Mouse (Mus musculus) 3134 (cell line): ENCODE results near the gene Pla2g6.
A peak's percentile ranks its signal among the peaks of the same experiment; 100 is the strongest.

Experiments used
- DNase-seq: peaks from one replicate; pipeline ENCODE4 v3.0.0-alpha.2; 2011; ENCODE audit warnings: low spot score; ENCODE audit not compliant: insufficient read length; ENCODE audit errors: extremely low read depth

The Pla2g6 gene

GRCm38 (mm10) chr15:79328058-79328938 lies at the start of gene Pla2g6:
Pla2g6 (minus strand) TSS chr15:79328390.
- DNase-seq: peak; percentile 100

DNA sequence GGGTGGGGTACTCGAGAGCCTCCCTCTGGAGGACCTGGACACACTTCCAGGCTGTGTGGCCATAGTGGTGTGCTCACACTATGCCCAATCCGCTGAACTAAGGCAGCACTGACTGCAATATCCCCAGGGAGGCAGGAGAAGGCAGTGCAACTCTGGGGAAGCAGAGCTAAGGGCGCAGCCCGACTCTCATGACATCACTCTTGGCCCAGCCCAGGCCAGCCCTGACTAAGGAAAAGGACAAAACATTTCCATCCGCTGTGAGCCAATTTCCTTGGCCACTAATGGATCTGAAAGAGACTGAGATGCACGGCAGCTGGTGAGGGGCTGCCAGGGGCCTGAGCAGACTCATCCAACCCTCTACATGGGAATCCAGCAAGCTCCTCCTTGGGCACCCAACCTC lies 49.5 kb upstream of the Pla2g6 start:
- DNase-seq: peak; percentile 56

DNA sequence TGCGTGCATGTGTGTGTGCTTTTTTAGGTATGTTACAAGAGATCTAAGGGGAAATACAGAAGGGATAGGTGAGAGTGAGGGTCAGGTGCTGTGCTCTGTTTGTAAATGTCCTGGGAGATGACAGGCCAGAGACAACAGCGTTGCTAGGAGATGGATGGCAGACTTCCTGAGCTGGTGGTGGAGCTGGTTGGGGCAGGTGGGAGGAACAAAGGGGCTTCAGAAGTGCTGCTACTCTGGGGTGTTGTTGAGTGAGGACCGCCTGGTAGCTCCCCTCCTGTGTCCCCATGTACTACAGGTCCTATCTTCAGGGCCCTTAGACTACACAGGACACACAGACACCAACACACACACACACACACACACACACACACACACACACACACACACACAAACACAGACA lies 46.6 kb upstream of the Pla2g6 start:
- DNase-seq: no peak

GRCm38 (mm10) chr15:79370281-79370843 lies 42.2 kb upstream of the Pla2g6 start:
- no peak for DNase-seq

- no peak for DNase-seq
Measured at GRCm38 (mm10) chr15:79369452-79370280, 41.5 kb upstream of the Pla2g6 start.

DNA sequence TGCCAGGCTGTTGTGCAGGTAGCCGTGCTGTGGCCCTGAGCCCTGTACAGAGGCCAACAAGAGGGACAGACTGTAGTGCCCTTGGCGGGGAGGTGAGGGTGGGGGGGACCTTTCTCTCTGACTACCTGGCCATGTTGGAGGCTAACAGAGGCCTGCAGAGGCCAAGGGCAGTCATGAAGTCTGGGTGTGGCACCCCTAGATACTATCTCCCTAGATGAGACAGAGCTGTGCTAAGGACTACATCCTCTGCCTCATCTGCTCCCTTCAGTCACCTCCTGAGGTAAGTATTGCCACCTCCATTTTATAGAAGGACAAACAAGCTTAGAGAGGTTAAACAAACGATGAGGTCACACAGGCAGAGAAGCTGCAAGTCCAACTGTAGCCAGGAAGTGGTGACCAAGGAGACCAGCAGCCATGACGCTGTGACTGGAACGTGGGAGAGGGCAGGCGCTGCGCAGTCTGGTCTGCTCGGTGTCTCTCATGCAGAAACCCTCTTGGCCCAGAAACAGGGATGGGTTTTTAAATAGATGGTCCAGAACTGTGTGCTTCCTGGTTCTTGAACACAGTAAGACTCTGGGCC lies 40.8 kb upstream of the Pla2g6 start:
- DNase-seq: no peak

DNA sequence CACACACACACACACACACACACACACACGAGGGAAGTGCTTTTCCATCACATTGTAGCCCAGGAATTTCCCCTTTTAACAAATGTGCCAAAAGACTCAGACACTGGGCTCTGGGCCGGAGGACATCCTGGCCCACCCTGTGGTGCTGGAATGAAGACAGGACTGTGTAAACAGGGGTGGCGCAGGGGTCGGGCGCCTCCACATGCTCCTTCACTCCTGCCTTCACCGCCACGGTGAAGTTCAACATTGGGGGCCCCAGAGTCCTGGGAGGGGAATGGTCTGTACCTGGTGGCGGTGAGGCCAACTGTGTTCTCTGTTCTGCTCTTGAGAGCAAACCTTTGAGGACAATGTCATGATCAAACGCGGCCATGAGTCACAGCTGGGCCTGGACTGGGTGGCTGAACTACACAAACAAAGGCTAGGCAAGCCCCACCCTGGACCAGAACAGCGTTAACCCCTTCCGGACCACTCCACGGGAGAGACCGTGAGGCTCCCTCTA lies 40.2 kb upstream of the Pla2g6 start:
- no peak for DNase-seq

DNA sequence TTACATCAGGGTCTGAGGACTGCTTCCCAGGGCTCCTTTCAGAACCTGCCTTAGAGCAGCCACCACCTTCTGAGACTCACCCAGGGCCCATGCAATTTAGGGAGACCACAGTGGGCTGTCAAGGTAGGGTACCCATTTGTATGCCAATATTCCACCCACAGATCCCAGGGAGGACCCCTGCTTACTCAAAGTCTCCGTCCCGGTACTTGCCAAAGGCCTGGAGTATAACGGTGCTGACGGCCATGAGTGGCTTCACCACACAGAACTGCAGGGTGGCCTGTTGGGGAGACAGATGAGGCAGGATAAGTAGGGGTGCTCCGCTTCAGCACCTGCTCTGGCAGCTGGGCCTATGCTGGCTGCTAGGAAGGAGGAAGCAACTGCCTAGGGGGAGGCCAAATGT lies 38.2 kb upstream of the Pla2g6 start:
- DNase-seq: no peak

DNA sequence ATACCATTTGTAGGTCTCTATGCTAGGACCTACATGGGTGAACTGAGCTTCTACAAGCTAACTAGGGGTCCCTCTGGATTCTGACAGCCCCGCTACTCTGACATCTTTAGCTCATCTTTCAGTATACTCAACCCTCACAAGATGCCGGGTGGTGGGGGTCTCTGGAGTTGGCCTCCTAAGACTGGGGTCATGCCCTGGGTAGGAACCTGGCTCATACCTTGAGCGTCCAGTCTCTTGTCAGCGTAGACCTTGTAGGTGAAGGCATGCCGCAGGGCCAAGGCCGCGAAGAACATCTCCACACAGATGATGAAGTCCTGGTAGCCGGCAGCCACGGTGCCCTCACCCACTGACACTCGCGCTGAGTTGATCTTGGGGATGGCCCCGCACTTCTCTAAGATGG lies 36.9 kb upstream of the Pla2g6 start:
- no peak for DNase-seq

- no peak for DNase-seq
Measured at GRCm38 (mm10) chr15:79364120-79364519, 35.9 kb upstream of the Pla2g6 start.

GRCm38 (mm10) chr15:79361023-79361422 lies 32.8 kb upstream of the Pla2g6 start:
- no peak for DNase-seq

GRCm38 (mm10) chr15:79360371-79360770 lies 32.2 kb upstream of the Pla2g6 start:
- DNase-seq: no peak

- no peak for DNase-seq
Measured at GRCm38 (mm10) chr15:79359954-79360353, 31.8 kb upstream of the Pla2g6 start.

DNA sequence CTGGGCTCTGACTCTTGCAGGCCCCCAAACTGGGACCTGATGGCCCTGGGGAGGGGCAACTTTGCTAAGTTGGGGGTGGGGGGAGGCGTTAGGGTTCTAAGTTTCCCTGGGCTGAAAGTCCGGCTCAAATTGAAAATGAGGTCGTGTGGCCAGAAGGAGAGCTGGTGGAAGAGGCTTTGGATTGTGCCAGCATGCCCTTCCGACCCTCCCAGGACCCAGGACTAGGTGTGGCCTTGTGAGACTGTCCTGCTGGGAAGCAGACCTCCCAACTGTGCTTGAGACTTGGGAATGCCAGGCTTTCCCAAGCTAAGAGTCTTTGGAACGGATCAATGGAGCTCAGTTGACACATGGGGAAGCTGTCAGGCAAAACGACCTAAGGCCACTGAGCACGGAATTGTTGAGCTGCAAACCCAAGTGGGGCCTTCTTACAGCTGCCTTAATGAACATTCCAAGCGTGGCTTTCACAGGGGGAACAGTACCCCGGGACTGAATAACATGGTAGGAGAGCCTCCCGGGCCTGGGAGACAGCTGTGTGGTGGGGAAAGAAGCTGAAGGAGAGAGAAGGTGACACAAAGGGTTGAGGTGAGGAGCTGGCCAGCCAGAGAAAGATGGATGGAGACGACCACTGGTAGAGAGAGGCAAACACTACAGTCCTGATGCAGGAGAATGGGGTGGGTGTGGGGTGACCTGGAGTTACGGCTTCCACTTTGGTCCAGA lies 29.9 kb upstream of the Pla2g6 start:
- DNase-seq: no peak

DNA sequence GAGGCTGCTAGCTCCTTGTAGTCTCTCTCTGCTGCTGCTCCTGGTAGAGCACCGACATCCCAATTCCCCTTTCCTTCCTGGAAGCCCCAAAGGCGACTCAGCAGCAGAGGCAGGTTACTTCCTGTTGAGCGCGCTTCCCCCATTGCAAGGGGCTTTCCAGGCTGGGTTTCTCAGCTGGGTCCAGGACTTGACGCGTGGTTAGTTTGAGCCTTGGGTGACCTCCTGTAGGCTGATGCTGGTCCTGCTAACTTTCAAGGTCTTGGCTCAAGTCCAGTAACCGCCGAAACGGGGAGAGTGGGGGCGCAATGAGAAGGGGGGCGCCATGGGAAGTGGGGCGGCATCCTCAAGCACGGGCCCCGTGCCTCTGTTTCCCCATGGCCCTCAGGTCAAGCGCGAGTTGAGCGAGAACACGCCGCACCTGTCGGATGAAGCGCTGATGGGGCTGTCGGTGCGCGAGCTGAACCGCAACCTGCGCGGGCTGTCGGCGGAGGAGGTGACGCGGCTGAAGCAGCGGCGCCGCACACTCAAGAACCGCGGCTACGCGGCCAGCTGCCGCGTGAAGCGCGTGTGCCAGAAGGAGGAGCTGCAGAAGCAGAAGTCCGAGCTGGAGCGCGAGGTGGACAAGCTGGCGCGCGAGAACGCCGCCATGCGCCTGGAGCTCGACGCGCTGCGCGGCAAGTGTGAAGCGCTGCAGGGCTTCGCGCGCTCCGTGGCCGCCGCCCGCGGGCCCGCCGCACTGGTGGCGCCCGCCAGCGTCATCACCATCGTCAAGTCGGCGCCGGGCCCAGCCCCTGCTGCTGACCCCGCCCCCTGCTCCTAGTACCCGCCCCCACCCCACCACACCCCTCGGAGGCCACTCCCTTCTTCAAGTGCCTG lies 29.1 kb upstream of the Pla2g6 start:
- no peak for DNase-seq

DNA sequence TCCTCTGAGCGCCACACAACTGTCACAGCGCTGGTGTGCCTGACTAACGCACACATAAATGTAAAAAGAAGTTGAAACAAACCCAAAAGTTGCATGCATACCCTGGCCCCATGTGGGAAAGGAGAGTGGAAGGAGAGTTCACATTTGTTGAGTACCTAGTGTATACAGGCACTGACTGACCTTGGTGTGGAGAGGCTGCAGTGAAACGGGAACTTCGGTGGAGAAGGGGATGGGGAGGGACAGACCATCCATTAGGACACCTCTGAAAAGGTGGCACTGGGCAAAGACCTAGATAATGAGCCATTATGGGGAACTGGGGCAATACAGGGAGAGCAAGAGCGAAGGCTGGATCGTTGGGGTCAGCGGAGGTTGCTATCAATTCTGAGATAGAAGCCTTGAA lies 28.3 kb upstream of the Pla2g6 start:
- DNase-seq: no peak

DNA sequence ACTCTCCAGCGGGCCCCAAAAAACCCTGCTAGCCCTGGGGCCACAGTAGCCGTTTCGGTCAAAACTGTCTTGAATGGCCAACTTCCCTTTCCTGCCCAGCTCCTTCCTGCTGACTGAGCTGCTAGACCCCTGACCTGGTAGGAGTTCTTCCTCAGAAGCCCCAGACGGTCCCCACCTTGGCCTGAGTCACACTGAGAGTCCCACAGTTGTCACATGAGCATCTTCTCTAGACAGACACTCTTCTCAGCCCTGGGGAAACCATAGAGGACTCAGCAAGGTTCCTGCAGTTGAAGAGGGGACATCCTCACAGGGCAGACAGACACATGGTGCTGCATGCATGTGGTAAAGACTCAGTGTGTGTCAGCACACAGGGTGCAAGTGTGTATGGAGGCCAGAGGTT lies 26.4 kb upstream of the Pla2g6 start:
- DNase-seq: no peak

DNA sequence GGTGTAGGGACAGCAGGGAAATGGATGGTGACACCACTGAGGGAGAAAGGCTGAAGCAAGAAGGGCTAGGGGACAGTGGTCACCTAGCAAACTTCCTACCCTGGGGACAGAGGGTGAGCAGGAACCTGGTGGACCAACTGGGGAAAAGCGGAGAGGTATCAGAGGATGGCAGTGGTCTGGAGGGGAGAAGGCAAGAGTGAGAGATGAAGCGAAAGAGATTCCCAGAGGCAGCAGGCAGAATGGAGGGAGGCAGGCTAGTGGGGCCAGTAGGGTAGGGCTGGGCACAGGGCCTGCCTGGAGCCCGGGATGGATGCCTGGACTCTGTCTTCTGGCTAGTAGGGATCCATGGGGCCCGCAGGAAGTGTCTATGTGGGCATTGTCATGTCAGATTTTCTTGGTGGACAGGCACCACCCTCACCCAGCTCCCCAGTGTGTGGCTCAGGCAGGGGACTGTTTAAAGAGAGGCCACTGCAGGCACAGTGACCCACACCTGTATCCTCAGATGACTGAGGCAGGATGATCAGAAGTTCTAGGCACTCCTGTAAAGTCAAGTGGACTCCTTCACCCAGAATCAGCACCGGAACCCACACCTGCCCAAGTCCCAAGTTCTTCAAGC lies 25.6 kb upstream of the Pla2g6 start:
- no peak for DNase-seq

DNA sequence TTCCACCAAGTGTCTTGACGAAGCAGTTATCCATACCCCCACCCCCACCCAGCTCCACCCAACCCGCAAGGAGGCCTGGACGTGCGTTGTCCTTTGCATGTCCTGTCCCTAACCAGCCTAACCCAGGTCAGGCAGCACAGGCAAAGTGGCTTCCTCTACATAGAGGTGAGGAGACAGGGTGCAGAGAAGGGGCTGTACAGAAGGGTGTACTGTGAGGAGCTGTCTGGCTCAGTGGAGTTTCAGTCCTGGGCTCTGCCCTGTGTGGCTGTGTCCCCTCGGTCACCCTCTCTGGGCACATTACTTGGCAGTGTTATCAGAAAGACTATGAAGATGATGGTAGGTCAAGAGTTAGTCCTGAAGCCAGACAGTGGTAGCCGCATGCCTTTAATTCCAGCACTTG lies 24.3 kb upstream of the Pla2g6 start:
- DNase-seq: no peak
